8 mouse cellular contexts compared by ENCODE assay signal in the genomic region with DNA sequence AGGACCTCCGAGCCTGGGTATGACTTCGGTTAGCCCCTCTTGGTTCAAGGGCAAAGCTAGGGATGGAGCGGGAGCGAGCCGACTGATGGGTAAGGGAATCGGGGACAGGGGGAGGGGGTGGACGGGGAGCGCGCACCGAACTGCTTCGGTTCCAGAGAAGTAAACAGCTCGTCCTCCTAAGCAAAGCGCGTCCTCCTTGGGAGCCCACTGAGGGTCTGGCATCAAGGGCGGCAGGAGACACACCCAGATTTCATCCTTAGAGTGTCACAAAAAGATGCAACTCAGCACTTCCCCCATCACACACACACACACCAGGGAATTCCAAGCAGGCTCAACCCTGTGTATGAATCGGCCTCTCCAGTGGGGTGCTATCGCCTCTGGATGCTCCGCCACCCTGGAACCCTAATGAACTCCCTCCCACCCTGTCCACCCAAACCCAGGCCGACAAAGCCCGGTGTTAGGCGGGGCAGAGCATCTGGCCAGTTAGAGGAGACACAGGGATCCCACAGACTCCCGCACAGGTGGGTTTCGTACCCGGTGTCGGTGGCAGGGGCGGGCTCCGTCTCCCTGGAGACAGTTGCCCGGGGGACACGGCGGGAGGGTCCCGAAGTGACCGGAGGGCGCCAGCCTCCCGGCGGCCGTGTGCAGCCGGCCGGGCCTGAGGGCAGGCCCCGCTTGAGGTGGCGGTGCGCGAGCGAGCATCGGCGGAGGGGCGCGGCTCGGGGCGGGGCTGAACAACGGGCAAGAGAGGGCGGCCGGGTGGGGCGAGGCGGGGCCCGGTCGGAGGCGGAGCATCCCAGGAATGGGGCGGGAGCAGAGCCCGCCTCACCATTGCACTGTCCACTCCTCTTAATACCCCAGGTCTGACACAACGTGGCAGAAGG. TPM values are rescaled to one million over a fixed set of nuclear protein-coding genes. Genes with fewer than 3 reads are reported as not detected.
DNase-seq lines count a peak whose midpoint lies in the region; ATAC-seq and TF ChIP-seq lines count a peak whose summit lies in the region.

No protein-coding gene starts in this region.

- 0 out of 2 replicates have a peak, but pooled peaks have one; percentile 9 for TF ChIP-seq POLR2A in olfactory bulb, adult 2 months (IDR thresholded peaks at IDR 0.05; ENCODE audit: insufficient read depth, low read depth, low read length)

- no peaks in the 10 kb centered on the region for H3K27me3 ChIP-seq in forebrain, embryonic 16.5 days (replicated peaks; ENCODE audit: control insufficient read depth, insufficient read depth, low read length)
- H3K27me3 ChIP-seq in lung, embryonic 14.5 days (ENCODE audit: insufficient read depth, low read length) = peaks cover 16% of the 10 kb centered on the region

- no peaks in the 10 kb centered on the region for H3K36me3 ChIP-seq in ES-E14 (ENCODE audit: control insufficient read depth, insufficient read depth, low read length, poor library complexity, severe bottlenecking)
- H3K36me3 ChIP-seq in forebrain, embryonic 16.5 days (ENCODE audit: control insufficient read depth, insufficient read depth) = peaks cover 3% of the 10 kb centered on the region; the same call in 1 of the 2 replicates
- no peaks in the 10 kb centered on the region for H3K36me3 ChIP-seq in lung, embryonic 14.5 days (ENCODE audit: insufficient read depth)

- no peak for DNase-seq in ES-E14 (ENCODE audit: low read depth, low spot score)
- DNase-seq in cerebellum, adult 8-10 months = peak; percentile 80
- peak; percentile 77 to 78 for DNase-seq in heart, postnatal 36 days
- peak; percentile 48 to 56 for DNase-seq in layer of hippocampus, adult 8-10 months (ENCODE audit: low spot score in 2 of 2)
- DNase-seq in lung, embryonic 14.5 days = peak; percentile 86
- DNase-seq in urinary bladder, adult 2 months (ENCODE audit: low spot score) = peak; percentile 69

- peak overlapping the region; percentile 45; the same call in 1 of the 2 replicates for H3K9ac ChIP-seq in ES-E14 (ENCODE audit: insufficient read depth, low read depth, low read length, poor library complexity, severe bottlenecking)
- peak overlapping the region; percentile 90 for H3K9ac ChIP-seq in forebrain, embryonic 16.5 days (replicated peaks; ENCODE audit: low read depth, low read length)
- peak overlapping the region; percentile 33 for H3K9ac ChIP-seq in lung, embryonic 14.5 days

- in situ Hi-C loops in ES-E14 (cut with MboI; ENCODE audit: low sequenced_read_pairs in 2 of 2, unreplicated experiment in 2 of 2) = no loop called here

- H3K9me3 ChIP-seq in ES-E14 (ENCODE audit: control insufficient read depth, insufficient read depth, low read depth, low read length) = no peaks in the 10 kb centered on the region
- H3K9me3 ChIP-seq in forebrain, embryonic 16.5 days (ENCODE audit: control insufficient read depth, low read length) = no peaks in the 10 kb centered on the region; the same call in 1 of the 2 replicates
- H3K9me3 ChIP-seq in lung, embryonic 14.5 days (ENCODE audit: low read depth, low read length) = no peaks in the 10 kb centered on the region

- peak; percentile 88 for ATAC-seq in forebrain, embryonic 16.5 days
- peak; percentile 96 for ATAC-seq in lung, embryonic 14.5 days (ENCODE audit: insufficient read depth)

- WGBS in forebrain, embryonic 16.5 days = under 1% methylated on average over 59 of the region's 60 CpGs
- 1% methylated on average over 59 of the region's 60 CpGs for WGBS in lung, embryonic 14.5 days
- 1% methylated on average over 60 of the region's 60 CpGs for WGBS in olfactory bulb, adult 2 months

- no peak for TF ChIP-seq CTCF in lung, embryonic 14.5 days (IDR thresholded peaks at IDR 0.05; ENCODE audit: low read depth)
- no peak for TF ChIP-seq CTCF in olfactory bulb, adult 2 months (IDR thresholded peaks at IDR 0.05; ENCODE audit: insufficient read depth, low read depth, low read length)

- peak overlapping the region; percentile 88 for H3K4me2 ChIP-seq in forebrain, embryonic 16.5 days (ENCODE audit: low read length)
- peak overlapping the region; percentile 98 for H3K4me2 ChIP-seq in lung, embryonic 14.5 days

- H3K27ac ChIP-seq in ES-E14 (ENCODE audit: insufficient read depth, low read depth, low read length, poor library complexity, severe bottlenecking) = no peak overlapping the region
- peak overlapping the region; percentile 72 for H3K27ac ChIP-seq in forebrain, embryonic 16.5 days (ENCODE audit: low read length)
- no peak overlapping the region for H3K27ac ChIP-seq in lung, embryonic 14.5 days (ENCODE audit: low read depth)
- H3K27ac ChIP-seq in olfactory bulb, adult 2 months (ENCODE audit: insufficient read depth, low read depth, low read length) = no peak overlapping the region

- peaks cover 0 to 7% of the 10 kb centered on the region in 2 experiments; a peak in 2 of 4 replicates for H3K4me1 ChIP-seq in ES-E14 (ENCODE audit: control insufficient read depth in 2 of 2, insufficient read depth in 2 of 2, low read length in 2 of 2, poor library complexity in 1 of 2)
- peaks cover 6% of the 10 kb centered on the region; the same call in 1 of the 2 replicates for H3K4me1 ChIP-seq in forebrain, embryonic 16.5 days (replicated peaks; ENCODE audit: control insufficient read depth, insufficient read depth, low read length)
- H3K4me1 ChIP-seq in lung, embryonic 14.5 days (ENCODE audit: insufficient read depth) = peaks cover 3% of the 10 kb centered on the region; the same call in 1 of the 2 replicates
- peaks cover 11% of the 10 kb centered on the region for H3K4me1 ChIP-seq in olfactory bulb, adult 2 months (ENCODE audit: control insufficient read depth, insufficient read depth, low read length)

- peak overlapping the region; percentile 72 to 78 for H3K4me3 ChIP-seq in ES-E14 (ENCODE audit: insufficient read depth in 1 of 2, low read depth in 1 of 2, low read length in 2 of 2, poor library complexity in 1 of 2, severe bottlenecking in 1 of 2)
- H3K4me3 ChIP-seq in forebrain, embryonic 16.5 days (replicated peaks; ENCODE audit: low read length) = peak overlapping the region; percentile 84
- peak overlapping the region; percentile 57 for H3K4me3 ChIP-seq in lung, embryonic 14.5 days (ENCODE audit: low read depth, low read length)
- peak overlapping the region; percentile 71 for H3K4me3 ChIP-seq in olfactory bulb, adult 2 months (ENCODE audit: insufficient read depth, low read depth, low read length)

- intact Hi-C loops in heart, postnatal 36 days (cut with DNase I) = no loop called here

TF ChIP-seq in ES-E14, 5 proteins besides CTCF, POLR2A, EP300 and RAD21:
- TF ChIP-seq ZC3H11A (IDR thresholded peaks at IDR 0.05; ENCODE audit: borderline replicate concordance, low read depth, low read length) = no peak
- no peak for TF ChIP-seq HCFC1 (IDR thresholded peaks at IDR 0.05; ENCODE audit: borderline replicate concordance, insufficient read depth, low read length)
- TF ChIP-seq ZNF384 (IDR thresholded peaks at IDR 0.05; ENCODE audit: low read depth, low read length) = no peak
- TF ChIP-seq MAFK (IDR thresholded peaks at IDR 0.05; ENCODE audit: insufficient read depth, low read depth, low read length) = peak; percentile 69; the same call in 1 of the 2 replicates

RNA-seq across cellular contexts. Expression of a gene that starts 26.8 kb away (rescaled TPM):
- 6.4 and 8.0 TPM in 2 replicates for total RNA-seq in ES-E14 (2012; rRNA removed)
- polyA plus RNA-seq in forebrain, embryonic 16.5 days (2015; fragmentation: Nextera tagmentation; extraction: Ambion mirVana) = 19.5 and 21.0 TPM in 2 replicates
- 1 to 10 TPM; 4.3 to 5.9 TPM for total RNA-seq in heart, postnatal 36 days (2021)
- total RNA-seq in layer of hippocampus, adult 8-10 months (2022) = 10 to 100 TPM; 26.7 to 30.2 (median 28.4) TPM
- polyA plus RNA-seq in lung, embryonic 14.5 days (2014; fragmentation: Nextera tagmentation; extraction: Ambion mirVana) = 4.9 and 5.5 TPM in 2 replicates
- not detected in 2 replicates for polyA plus RNA-seq in olfactory bulb, adult 2 months (2012; ENCODE audit: insufficient read depth, insufficient read length, low replicate concordance, missing spikeins)
- 5.2 and 8.1 TPM in 2 replicates for polyA plus RNA-seq in urinary bladder, adult 2 months (2012; rRNA removed)

Comparison
In these comparisons a context has a peak if more than half of its experiments do, and no peak if none do; other contexts are left out.
1. H3K9ac ChIP-seq: peak in every context shown above with its lines; median percentile 90 in forebrain, embryonic 16.5 days; 45 in ES-E14; 33 in lung, embryonic 14.5 days.